Mouse (Mus musculus): ENCODE data around the gene Acsl1.

DNA sequence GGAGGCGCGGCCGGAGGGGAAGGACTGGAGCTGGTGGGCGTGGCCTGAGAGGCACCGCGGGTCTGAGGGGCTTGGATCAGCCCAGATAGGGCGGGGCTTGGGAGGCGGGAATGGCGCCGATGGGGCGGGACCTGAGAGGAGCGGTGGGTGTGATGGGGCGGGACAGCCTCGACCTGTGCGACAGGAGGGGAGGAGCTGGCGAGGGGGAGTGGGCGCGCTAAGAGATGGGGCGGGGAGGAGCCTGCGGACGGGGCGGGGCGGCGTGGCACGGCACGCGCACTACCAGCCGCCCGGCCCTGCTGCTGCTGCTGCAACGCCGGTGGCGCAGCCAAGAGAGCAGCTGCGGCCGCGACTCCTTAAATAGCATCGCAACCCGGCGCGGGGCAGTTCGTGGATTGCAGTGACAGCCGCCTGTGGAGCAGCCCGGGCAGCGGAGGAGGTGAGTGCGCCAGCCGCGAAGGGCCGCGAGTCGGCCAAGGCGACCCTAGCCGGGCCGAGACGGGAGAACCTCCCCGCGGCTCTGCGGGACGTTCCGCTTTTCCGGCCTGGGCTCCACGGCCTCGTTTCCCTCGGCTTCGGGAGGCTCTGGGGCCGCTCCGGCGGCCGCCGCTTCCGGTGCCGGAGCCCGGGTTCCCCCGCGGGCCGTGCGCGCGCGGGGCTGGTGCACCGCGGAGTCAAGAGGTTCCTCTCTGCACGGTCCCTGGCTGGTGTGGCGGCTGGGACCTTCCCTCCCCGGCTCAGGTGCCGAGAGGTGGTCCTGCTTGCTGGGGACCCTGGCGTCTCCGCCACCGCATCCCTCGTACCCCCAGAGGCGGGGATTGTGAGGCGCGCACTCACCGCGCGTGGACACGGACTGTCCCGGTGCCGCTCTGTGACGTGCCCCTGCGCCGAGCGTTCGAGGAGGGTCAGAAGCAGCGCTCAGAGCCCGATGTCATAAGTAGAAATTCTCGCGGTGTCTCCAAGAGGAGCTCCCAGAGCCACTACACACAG lies at the start of gene Acsl1:
- TF ChIP-seq CTCF (IDR thresholded peaks at IDR 0.05; ENCODE audit: borderline replicate concordance, control insufficient read depth, extremely low read depth, insufficient read depth, low read length, poor library complexity) (peak; percentile 8; the same call in 1 of the 2 replicates), POLR2A (IDR thresholded peaks at IDR 0.05; ENCODE audit: control insufficient read depth, extremely low read depth, insufficient read depth, low read length, poor library complexity) (no peak)
